Mouse (Mus musculus): Measurements from ENCODE around the gene Mpg. TPM values are rescaled to one million over a fixed set of nuclear protein-coding genes. Genes with fewer than 3 reads are reported as not detected.

The Mpg gene
- polyA plus RNA-seq, 1 experiment from 2014 or later = 21.6 TPM

DNA sequence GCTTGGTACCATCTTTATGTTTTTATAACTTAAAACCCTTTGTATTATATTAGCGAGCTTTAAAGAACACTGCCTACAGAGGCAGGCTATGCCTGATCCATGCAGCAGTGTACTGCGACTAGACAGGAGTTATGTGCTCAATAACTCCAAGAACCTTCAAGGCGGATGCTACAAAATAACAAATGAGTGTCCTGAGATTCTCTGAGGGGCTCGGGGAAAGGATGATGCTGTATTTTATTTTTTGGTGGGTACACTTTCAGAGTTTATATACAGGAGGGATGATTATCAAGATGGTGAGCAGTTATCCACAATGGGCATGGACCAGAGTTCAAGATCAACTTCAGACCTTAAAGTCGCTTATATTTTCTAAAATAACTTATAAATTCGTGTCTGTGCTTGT, 40.5 kb downstream of the Mpg start:
- Histone ChIP-seq H3K4me1 (replicated peaks) (peaks cover 88% of the 10 kb centered on the region), H3K27ac (peak overlapping the region; percentile 97), H3K4me2 (peak overlapping the region; percentile 81), H3K36me3 (peaks cover 16% of the 10 kb centered on the region), H3K4me3 (replicated peaks) (peak overlapping the region; percentile 84), H3K27me3 (no peaks in the 10 kb centered on the region), H3K9ac (peak overlapping the region; percentile 97), H3K9me3 (replicated peaks) (no peaks in the 10 kb centered on the region)
- ATAC-seq (ENCODE audit: low read depth) (no peak), DNase-seq (no peak)
- WGBS (ENCODE audit: insufficient replicate concordance) = 24% methylated on average over 6 of the region's 6 CpGs

DNA sequence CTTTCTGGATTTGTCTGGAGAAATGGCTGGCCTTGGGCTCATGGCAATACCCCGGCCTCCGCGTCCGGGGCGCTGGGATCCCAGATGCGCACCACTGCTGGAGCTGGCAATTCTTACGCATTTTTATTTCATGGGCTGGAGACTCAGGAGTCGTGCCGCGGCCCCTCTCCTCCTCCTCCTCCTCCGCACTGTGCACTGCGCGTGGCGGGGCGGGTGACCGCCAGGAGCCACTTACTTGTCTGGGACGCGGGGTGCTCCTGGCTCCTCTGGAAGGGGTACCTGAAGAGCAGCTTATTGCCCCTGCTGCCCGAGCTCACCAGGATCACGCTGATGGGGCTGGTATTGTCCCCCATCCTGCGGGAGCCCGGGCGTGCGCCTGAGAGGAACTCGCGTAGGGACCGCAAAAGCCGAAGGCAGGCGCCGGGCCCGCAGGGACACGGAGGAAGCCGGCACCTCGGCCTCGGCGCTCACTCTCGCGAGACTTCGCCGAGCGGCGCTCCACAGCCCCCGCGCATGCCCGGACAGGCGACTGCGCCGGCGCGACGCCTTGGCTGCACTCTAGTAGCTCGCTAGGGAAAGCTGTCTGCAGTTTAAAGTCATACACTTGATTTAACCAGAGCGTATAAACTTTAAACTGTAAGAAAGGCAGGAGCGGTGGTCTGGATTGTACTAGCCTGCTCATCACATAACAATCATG, 41.0 kb downstream of the Mpg start, which contains the start of gene Nprl3:
Gene Nprl3 (minus strand): TSS at position 520 of the 697 bp plus-strand sequence.
- no peaks in the 10 kb centered on the region for H3K27me3 ChIP-seq
- H3K9me3 ChIP-seq (replicated peaks) = no peaks in the 10 kb centered on the region
- peak; percentile 92 for DNase-seq
- under 1% methylated on average over 54 of the region's 54 CpGs for WGBS (ENCODE audit: insufficient replicate concordance)
- peak within 1 kb of the TSS; percentile 97 for H3K27ac ChIP-seq
- peaks cover 88% of the 10 kb centered on the region for H3K4me1 ChIP-seq (replicated peaks)
- peak within 1 kb of the TSS; percentile 97 for H3K9ac ChIP-seq
- peak; percentile 77 for ATAC-seq (ENCODE audit: low read depth)
- H3K4me2 ChIP-seq = peak within 1 kb of the TSS; percentile 81
- peaks cover 10% of the 10 kb centered on the region for H3K36me3 ChIP-seq
- H3K4me3 ChIP-seq (replicated peaks) = peak within 1 kb of the TSS; percentile 84

DNA sequence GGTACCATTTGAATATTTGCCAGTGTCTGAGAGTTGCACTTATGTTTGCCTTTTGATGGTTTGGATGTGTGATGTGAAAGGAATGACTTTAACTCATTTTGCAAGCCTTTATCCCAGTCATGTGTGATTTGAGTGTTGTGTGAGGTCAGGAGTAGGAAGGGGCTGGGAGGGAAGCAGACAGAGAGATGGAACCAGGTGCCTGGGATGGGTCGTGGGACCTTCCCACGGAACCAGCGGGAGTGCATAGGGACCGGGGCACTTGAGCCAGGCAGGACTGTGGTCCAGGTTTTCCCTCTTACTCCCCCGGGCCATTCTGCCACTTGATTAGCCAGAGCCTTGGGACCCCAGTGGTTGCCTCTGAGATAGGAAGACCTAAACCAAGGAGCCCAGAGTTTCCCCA, 41.7 kb downstream of the Mpg start:
- no peak for DNase-seq

DNA sequence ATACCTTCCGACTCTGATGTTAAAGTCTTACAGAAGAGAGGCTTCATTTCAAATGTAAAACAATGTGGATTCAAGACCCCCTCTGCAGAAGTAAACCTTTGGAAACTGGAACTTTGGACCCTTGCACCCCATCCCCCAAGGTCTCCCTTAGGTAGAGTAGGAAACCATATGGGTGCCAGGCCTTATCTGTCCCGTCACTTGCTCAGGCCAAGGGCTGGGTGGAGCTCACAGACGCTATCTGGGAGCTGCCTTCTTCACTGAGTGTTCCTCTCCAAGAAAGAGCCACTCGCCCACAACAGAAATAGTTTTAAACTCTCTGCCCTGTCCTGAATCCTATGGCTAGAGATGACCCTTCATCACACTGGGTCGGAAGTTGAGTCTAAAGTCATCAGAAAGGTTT, 42.6 kb downstream of the Mpg start:
- H3K27me3 ChIP-seq = no peaks in the 10 kb centered on the region
- peak overlapping the region; percentile 97 for H3K9ac ChIP-seq
- H3K9me3 ChIP-seq (replicated peaks) = no peaks in the 10 kb centered on the region
- H3K4me3 ChIP-seq (replicated peaks) = peak overlapping the region; percentile 84
- peak overlapping the region; percentile 97 for H3K27ac ChIP-seq
- WGBS (ENCODE audit: insufficient replicate concordance) = 19% methylated on average over 5 of the region's 5 CpGs
- DNase-seq (peak; percentile 85), ATAC-seq (ENCODE audit: low read depth) (peak; percentile 90)
- H3K4me1 ChIP-seq (replicated peaks) = peaks cover 81% of the 10 kb centered on the region
- H3K36me3 ChIP-seq = 0 out of 2 replicates have a peak, but pooled peaks cover 4% of the 10 kb centered on the region
- peak overlapping the region; percentile 81 for H3K4me2 ChIP-seq

More for the DNA sequence above, 41.7 kb downstream of the Mpg start:
- Histone ChIP-seq H3K4me2 (peak overlapping the region; percentile 81), H3K9ac (peak overlapping the region; percentile 97), H3K27me3 (no peaks in the 10 kb centered on the region), H3K9me3 (replicated peaks) (no peaks in the 10 kb centered on the region), H3K4me3 (replicated peaks) (peak overlapping the region; percentile 84), H3K4me1 (replicated peaks) (peaks cover 87% of the 10 kb centered on the region), H3K36me3 (0 out of 2 replicates have a peak, but pooled peaks cover 4% of the 10 kb centered on the region), H3K27ac (peak overlapping the region; percentile 97)
- no peak for ATAC-seq (ENCODE audit: low read depth)
- 20% methylated on average over 5 of the region's 5 CpGs for WGBS (ENCODE audit: insufficient replicate concordance)

DNA sequence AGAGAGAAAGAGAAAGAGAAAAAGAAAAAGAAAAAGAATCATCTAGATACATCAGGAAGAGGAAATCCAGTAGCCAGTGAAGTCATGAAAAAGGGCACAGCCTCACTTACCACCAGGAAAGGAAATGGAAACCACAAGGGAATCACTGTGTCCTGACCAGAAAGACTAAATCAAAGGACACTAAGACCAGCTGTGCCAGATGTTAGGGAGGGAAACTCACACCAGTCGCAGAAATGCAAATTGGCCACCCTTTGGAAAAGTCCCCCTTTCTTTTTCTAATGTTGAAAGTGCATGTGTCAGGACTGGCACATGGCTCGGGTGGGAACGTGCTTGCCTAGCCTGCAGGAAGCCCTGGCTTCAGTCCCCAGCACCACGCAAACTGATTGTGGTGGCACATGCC, 44.9 kb downstream of the Mpg start:
- Histone ChIP-seq H3K27me3 (peaks cover 4% of the 10 kb centered on the region), H3K4me2 (no peak overlapping the region), H3K27ac (peak overlapping the region; percentile 81), H3K4me1 (replicated peaks) (peaks cover 70% of the 10 kb centered on the region), H3K4me3 (replicated peaks) (no peak overlapping the region), H3K36me3 (no peaks in the 10 kb centered on the region), H3K9ac (peak overlapping the region; percentile 52), H3K9me3 (replicated peaks) (no peaks in the 10 kb centered on the region)
- ATAC-seq (ENCODE audit: low read depth) (no peak), DNase-seq (no peak)
- WGBS (ENCODE audit: insufficient replicate concordance) = 27% methylated on average over 4 of the region's 4 CpGs

DNA sequence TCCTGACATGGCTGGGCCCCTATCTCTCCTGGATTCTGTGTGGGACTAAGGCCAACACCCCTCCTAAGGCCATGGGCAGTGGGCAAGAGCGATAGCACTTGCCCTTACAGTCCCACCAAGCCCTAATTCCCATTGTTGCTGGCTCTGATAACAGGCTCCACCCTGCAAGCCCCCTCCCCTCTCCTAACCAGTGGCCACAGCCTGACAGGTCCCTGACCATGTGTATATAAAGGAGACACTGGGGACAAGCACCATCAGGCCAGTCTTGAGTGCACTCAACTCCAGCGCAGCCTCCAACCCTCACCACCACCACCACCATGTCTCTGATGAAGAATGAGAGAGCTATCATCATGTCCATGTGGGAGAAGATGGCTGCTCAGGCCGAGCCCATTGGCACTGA, 50.0 kb downstream of the Mpg start, which contains the start of gene Hba-x:
Gene Hba-x (plus strand): TSS at position 54 of the 400 bp plus-strand sequence.
- Histone ChIP-seq H3K4me2 (no peak within 1 kb of the TSS), H3K9me3 (replicated peaks) (no peaks in the 10 kb centered on the region), H3K27ac (peak within 1 kb of the TSS; percentile 62), H3K4me1 (replicated peaks) (peaks cover 67% of the 10 kb centered on the region), H3K9ac (peak within 1 kb of the TSS; percentile 42), H3K36me3 (no peaks in the 10 kb centered on the region), H3K27me3 (peaks cover 47% of the 10 kb centered on the region), H3K4me3 (replicated peaks) (no peak within 1 kb of the TSS)
- no peak for DNase-seq
- WGBS (ENCODE audit: insufficient replicate concordance) = 68% methylated on average over 3 of the region's 3 CpGs
- no peak for ATAC-seq (ENCODE audit: low read depth)

DNA sequence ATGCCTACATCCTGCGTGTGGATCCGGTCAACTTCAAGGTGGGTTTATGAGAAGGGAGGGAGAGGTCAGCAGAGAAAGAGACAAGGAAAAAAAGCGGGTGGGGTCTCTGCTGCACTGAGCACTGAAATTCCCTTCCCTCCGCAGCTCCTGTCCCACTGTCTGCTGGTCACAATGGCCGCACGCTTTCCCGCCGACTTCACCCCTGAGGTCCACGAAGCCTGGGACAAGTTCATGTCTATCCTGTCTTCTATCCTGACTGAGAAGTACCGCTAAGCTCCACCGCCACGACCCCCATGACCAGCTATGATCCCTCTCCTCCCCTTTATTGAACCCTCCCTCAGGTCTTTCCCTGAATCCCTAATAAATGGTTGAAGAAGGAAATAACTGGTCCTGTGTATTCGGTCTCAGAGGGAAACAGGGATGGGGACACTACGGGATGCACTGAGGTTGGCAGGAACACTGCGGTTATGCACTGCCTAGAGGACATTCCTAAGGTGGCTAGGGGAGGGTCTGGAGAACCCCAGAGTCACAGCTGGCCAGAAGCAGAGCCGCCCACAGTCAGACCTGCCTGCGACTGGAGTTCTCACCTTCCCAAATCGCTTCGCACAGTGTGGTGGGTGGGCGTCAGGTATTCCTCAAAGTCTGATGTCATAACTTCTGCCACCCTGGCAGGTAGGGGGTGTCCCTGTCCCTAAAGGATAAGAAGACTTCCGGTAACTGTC, 51.6 kb downstream of the Mpg start:
- H3K27ac ChIP-seq = peak overlapping the region; percentile 98
- no peak for ATAC-seq (ENCODE audit: low read depth)
- H3K36me3 ChIP-seq = no peaks in the 10 kb centered on the region
- peaks cover 67% of the 10 kb centered on the region for H3K4me1 ChIP-seq (replicated peaks)
- WGBS (ENCODE audit: insufficient replicate concordance) = 60% methylated on average over 21 of the region's 21 CpGs
- no peak overlapping the region for H3K4me2 ChIP-seq
- peaks cover 47% of the 10 kb centered on the region for H3K27me3 ChIP-seq
- DNase-seq = no peak
- peak overlapping the region; percentile 81; the same call in 1 of the 2 replicates for H3K9ac ChIP-seq
- H3K9me3 ChIP-seq (replicated peaks) = no peaks in the 10 kb centered on the region
- no peak overlapping the region for H3K4me3 ChIP-seq (replicated peaks)

DNA sequence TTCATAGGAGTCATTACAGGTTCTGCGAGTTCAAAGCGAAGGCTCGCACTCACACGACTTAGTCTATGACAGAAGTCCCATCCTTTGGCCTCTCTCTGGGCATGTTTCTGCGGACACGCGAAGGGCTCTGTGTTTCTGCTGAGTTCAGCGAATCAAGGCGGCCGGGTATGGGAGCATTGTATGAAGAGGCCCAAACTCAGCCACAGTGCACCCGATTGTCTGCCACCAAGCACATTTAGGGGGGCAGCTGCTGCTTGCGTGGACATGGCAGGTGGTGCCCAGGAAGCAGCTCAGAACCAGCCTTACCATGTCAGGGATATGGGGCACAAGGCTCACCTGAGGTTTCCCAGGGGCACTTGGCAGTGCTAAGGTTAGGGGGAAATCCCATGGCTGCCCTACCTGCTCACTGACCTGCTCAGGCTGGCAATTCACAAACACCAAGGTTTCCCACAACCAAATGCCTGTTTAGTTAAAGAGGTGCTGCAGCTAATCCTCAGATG, 52.2 kb downstream of the Mpg start:
- WGBS (ENCODE audit: insufficient replicate concordance) = 71% methylated on average over 12 of the region's 12 CpGs
- Histone ChIP-seq H3K4me1 (replicated peaks) (peaks cover 64% of the 10 kb centered on the region), H3K4me2 (no peak overlapping the region), H3K9me3 (replicated peaks) (no peaks in the 10 kb centered on the region), H3K27ac (peak overlapping the region; percentile 98), H3K36me3 (no peaks in the 10 kb centered on the region), H3K4me3 (replicated peaks) (no peak overlapping the region), H3K27me3 (peaks cover 47% of the 10 kb centered on the region), H3K9ac (peak overlapping the region; percentile 81)
- ATAC-seq (ENCODE audit: low read depth) (no peak), DNase-seq (no peak)

DNA sequence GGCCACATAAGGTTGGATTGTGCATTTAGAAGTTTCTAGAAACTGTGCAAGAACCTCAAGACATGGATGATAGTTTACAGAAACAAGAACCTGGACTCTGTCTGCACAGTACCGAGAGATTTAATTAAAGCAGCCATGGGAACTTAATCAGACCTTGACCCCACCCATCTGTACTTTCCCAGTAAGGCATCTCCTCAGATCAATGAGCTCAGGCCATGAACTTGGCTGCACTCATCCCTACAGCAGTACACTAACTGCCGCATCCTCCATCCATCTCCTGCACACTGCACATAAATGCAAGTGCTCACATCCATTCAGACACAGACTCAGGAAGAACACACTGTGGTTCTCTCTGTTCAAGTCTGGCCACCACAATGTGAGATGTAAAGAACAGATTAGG, 54.3 kb downstream of the Mpg start:
- Histone ChIP-seq H3K4me2 (peak overlapping the region; percentile 61), H3K27me3 (peaks cover 47% of the 10 kb centered on the region), H3K9me3 (replicated peaks) (no peaks in the 10 kb centered on the region), H3K36me3 (no peaks in the 10 kb centered on the region), H3K9ac (peak overlapping the region; percentile 81), H3K4me3 (replicated peaks) (peak overlapping the region; percentile 6; the same call in 1 of the 2 replicates), H3K4me1 (replicated peaks) (peaks cover 59% of the 10 kb centered on the region), H3K27ac (peak overlapping the region; percentile 98)
- WGBS (ENCODE audit: insufficient replicate concordance) = 58% methylated on average over 2 of the region's 2 CpGs
- no peak for ATAC-seq (ENCODE audit: low read depth)
- no peak for DNase-seq

DNA sequence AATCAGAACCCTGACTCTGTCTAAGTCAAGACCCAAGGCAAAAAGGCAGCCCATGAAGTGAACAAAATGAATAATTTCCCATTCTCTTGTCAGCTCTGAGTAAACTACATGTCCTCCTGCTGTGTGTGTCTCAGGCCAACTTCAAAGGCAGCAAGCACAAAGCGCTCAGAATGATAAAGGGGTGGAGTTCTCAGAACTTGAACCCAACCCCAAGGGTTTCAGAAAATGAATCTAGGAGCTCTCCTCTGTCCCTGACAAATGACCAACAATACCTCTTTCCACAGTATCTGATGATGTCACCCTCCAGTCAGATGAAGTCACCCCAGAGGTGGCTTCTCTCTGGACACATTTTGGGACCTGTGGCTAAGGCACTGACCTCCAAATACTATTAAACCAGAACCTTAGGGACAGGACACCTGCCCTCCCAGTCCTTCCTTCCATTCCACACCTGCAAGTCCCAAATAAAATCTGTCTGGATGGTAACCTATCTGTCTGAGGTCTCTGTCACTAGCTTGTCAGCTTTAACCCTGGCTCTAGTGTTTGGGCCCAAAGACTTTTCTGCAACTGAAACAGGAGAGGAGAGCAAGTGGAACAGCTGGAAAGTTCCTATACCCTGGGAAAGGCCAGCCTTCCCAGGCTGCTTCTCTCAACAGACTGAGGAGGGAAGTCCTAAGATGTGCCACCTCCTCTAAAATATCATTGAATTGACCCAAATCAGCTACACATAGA, 55.3 kb downstream of the Mpg start:
- H3K9me3 ChIP-seq (replicated peaks) = no peaks in the 10 kb centered on the region
- H3K4me3 ChIP-seq (replicated peaks) = peak overlapping the region; percentile 5; the same call in 1 of the 2 replicates
- DNase-seq (no peak), ATAC-seq (ENCODE audit: low read depth) (no peak)
- peaks cover 55% of the 10 kb centered on the region for H3K4me1 ChIP-seq (replicated peaks)
- WGBS (ENCODE audit: insufficient replicate concordance) = 23% methylated on average over 1 of the region's 1 CpGs
- H3K27ac ChIP-seq = peak overlapping the region; percentile 98
- peaks cover 38% of the 10 kb centered on the region for H3K27me3 ChIP-seq
- H3K36me3 ChIP-seq = no peaks in the 10 kb centered on the region
- H3K4me2 ChIP-seq = peak overlapping the region; percentile 61
- peak overlapping the region; percentile 81 for H3K9ac ChIP-seq
